In genomic region chr17:4581851-4582250, GRCm38 (mm10) we compare ENCODE assay signal across 25 mouse cellular contexts.
"Had no signal": no experiment of that assay in that cellular context is flagged by ENCODE, and none has a peak within 500 bp of the region (broad histone marks: within the 10 kb centered on the region; RNA-seq: fewer than 3 reads in every experiment).

No protein-coding gene starts in this region.

- H3K4me3 ChIP-seq: gastrocnemius, adult 2 months; heart, adult 2 months; heart, embryonic 12.5 days; hindbrain, embryonic 10.5 days; hindbrain, embryonic 13.5 days; hindbrain, embryonic 15.5 days; kidney, embryonic 15.5 days; limb, embryonic 13.5 days; limb, embryonic 15.5 days; liver, embryonic 12.5 days had no signal

- H3K4me2 ChIP-seq: heart, embryonic 12.5 days; hindbrain, embryonic 13.5 days; hindbrain, embryonic 15.5 days; kidney, embryonic 15.5 days; limb, embryonic 13.5 days; limb, embryonic 15.5 days; liver, embryonic 12.5 days had no signal

- H3K27me3 ChIP-seq: heart, embryonic 12.5 days; hindbrain, embryonic 13.5 days; hindbrain, embryonic 15.5 days; kidney, embryonic 15.5 days; limb, embryonic 13.5 days; limb, embryonic 15.5 days; liver, embryonic 12.5 days had no signal

- H3K4me1 ChIP-seq: heart, embryonic 12.5 days; hindbrain, embryonic 10.5 days; hindbrain, embryonic 13.5 days; hindbrain, embryonic 15.5 days; kidney, embryonic 15.5 days; limb, embryonic 13.5 days; limb, embryonic 15.5 days; liver, embryonic 12.5 days had no signal

- H3K9me3 ChIP-seq: heart, embryonic 12.5 days; hindbrain, embryonic 10.5 days; hindbrain, embryonic 13.5 days; hindbrain, embryonic 15.5 days; kidney, embryonic 15.5 days; limb, embryonic 13.5 days; limb, embryonic 15.5 days; liver, embryonic 12.5 days had no signal

- DNase-seq: gastrocnemius, adult 2 months; gastrocnemius, postnatal 10 days; gastrocnemius, postnatal 25 days; heart, adult 2 months; heart, postnatal 10 days; heart, postnatal 4 days; kidney, adult 11 months; kidney, adult 2 months; kidney, adult 9 months; kidney, postnatal 14 days; kidney, postnatal 36 days; layer of hippocampus, adult 9-11 months; layer of hippocampus, postnatal 36 days; left cerebral cortex, postnatal 4 days had no signal

- H3K9ac ChIP-seq: heart, embryonic 12.5 days; hindbrain, embryonic 13.5 days; hindbrain, embryonic 15.5 days; kidney, embryonic 15.5 days; limb, embryonic 13.5 days; limb, embryonic 15.5 days; liver, embryonic 12.5 days; liver, embryonic 14.5 days had no signal

- H3K27ac ChIP-seq: gastrocnemius, adult 2 months; heart, adult 2 months; hindbrain, embryonic 10.5 days; hindbrain, embryonic 13.5 days; hindbrain, embryonic 15.5 days; hindbrain, postnatal 0 days; kidney, embryonic 15.5 days; kidney, postnatal 0 days; limb, embryonic 13.5 days; limb, embryonic 15.5 days; liver, embryonic 12.5 days; liver, embryonic 14.5 days had no signal

- H3K36me3 ChIP-seq: heart, embryonic 12.5 days; hindbrain, embryonic 10.5 days; hindbrain, embryonic 13.5 days; hindbrain, embryonic 15.5 days; kidney, embryonic 15.5 days; limb, embryonic 13.5 days; limb, embryonic 15.5 days; liver, embryonic 12.5 days had no signal
